Mouse (Mus musculus) R1 (cell line): ENCODE results near the gene Nomo1.
A peak's percentile ranks its signal among the peaks of the same experiment; 100 is the strongest.

ENCODE experiments used
- DNase-seq: peaks from one replicate; pipeline ENCODE4 v3.0.0-alpha.2; 2018; ENCODE audit warnings: low read depth, low spot score

Nomo1 gene

GRCm38 (mm10) chr7:46045882-46046281 is 12.4 kb downstream of the Nomo1 start:
- DNase-seq = no peak

- DNase-seq = no peak
These were observed 14.5 kb downstream of the Nomo1 start for GRCm38 (mm10) chr7:46047873-46048562.

DNA sequence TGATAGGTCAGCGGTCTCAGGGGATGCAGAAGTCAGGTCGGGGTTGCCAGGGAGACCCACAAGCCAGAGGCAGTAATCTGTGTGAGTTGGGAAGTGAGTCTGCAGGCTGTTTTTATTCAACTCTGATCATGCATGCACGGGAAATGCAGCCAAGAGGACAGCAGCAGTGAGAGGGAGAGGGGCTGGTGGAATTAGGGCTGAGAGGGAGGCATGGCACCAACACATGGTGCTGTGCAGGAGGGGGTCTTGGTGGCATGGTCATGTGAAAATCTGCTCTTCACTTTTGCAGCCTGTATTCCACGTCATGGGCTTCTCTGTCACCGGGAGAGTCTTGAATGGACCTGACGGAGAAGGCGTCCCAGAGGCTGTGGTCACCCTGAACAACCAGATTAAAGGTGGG is 16.5 kb downstream of the Nomo1 start:
- DNase-seq = no peak

DNA sequence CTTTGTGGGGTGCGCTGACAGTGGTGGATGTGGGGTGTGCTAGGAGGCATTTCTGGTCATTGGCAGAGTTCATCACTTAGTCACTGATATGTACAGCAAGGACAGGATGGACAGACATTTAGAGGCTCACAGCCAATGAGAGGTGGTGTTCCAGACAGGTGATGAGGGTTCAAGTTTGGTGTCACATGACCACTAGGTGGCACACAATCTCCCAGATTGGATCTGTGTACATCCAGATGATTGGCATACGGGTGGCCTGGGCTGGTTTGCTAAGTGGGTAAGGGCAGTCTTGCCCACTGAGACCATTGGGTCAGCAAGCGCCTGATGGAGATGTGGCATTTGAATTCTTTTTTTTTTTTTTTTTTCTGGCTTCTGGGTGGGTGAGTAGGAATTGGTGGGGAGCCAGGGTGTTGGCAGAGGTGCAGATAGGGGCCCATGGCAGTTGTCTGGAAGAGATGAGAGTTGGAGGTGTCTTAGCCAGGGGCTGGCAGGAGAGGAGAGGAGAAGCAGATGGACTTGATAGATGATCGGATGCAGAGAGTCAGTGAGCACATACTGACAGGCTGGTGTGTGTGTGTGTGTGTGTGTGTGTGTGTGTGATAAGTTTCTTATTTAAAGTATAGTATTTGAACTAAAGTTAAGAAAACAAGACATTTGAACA is 18.8 kb downstream of the Nomo1 start:
- DNase-seq = no peak

GRCm38 (mm10) chr7:46053566-46053965 is 20.1 kb downstream of the Nomo1 start:
- DNase-seq = no peak

DNA sequence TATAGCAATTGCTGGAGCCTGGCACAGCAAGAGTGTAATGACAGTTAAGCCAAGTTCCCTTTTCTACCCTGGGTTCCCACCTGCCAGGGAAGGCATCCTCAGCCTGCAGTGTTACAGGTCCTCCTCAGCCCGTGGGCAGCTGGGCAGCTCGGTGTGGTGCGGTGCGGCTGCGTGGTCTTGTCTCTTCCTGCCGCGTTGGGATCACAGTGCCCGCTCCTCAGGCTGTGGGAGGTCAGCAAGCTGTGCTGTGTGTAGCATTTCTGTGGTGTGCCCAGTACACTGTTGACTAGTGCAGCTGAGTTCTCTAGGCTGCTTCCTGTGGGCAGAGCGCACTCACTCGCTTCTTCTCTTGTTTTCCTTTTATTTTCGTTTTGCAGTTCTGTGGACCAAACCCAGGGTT is 25.4 kb downstream of the Nomo1 start:
- DNase-seq = no peak

GRCm38 (mm10) chr7:46060688-46061087 is 27.2 kb downstream of the Nomo1 start:
- no peak for DNase-seq

DNA sequence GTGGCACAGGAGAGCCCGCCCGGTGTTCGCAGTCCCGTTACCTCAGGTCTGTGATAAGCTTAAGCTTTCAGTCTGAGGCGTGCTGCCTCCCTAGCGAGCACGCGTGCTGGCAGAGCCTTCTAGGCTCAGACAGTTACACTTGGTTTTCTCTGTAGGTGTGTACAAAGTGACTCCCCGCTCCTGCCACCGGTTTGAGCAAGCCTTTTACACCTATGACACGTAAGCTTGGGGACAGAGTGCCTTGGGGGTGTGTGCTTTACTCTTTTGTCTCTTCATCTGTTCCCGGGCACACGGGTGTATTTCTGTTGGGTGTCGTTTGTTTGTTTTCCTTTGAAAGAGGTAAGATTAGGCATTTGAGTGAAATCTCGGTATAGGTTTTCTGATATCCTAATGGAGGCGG is 28.1 kb downstream of the Nomo1 start:
- no peak for DNase-seq

GRCm38 (mm10) chr7:46063296-46063695 is 29.8 kb downstream of the Nomo1 start:
- DNase-seq = no peak

DNA sequence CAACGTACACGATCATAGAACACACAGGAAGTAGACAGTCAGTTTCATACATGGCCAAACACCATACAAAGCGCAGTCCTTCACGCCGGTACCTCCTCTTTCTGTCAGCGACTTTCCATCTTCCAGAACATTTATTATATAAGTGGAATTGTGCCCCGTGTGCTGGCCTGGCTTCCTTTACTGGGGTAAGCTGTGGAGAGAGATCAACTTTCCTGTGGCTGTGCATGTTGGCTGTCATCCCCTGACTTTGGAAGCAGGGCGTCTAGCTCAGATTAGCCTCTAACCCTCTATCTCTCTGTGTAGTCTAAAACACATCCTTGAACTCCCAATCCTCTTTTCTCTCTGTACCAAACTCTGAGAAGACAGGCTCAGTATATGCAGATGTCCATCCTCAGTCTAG is 35.3 kb downstream of the Nomo1 start:
- no peak for DNase-seq

- DNase-seq = no peak
These were observed 43.3 kb downstream of the Nomo1 start for GRCm38 (mm10) chr7:46076844-46077243.

DNA sequence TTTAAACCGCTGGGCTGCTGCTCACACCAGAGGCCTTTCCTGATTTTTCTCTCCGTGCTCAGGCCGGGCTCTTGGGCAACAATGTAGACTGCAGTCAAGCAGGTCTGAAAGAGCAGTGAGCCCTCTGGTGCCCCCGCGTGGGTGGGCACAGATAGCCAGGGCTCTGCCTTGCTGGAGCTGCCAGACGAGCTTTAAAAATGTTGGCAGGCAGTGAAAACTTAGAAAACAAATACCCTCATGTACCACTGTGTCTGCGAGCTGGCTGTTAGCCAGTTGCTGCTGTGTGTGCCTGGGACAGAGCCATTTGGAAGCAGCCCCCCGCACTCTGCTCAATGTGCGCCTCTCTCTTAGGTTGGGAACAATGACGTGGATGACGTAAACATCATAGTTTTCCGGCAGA is 44.2 kb downstream of the Nomo1 start:
- DNase-seq = no peak

GRCm38 (mm10) chr7:46084024-46084423 is 50.5 kb downstream of the Nomo1 start:
- DNase-seq = no peak

- peak; percentile 49 for DNase-seq
These were observed 51.5 kb downstream of the Nomo1 start for GRCm38 (mm10) chr7:46084839-46085513.

DNA sequence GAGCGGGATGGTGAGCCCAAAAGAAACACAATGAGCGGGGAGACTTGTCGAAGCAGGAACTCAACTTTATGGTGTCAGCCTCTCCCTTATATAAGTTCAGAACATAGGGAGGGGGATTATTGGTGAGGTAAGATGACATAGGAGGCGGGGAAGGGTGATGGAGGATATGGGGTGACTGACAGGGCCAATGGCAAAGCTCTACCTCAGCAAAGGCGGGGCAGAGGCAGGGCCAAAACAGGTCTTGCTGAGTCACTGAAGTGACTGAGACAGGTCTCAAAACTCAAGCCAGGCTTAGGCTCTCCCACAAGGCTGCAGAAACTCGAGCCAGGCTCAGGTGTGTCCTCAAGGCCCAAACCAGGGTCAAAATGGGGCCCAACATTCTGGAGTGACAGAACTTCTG is 52.9 kb downstream of the Nomo1 start:
- DNase-seq = peak; percentile 46

DNA sequence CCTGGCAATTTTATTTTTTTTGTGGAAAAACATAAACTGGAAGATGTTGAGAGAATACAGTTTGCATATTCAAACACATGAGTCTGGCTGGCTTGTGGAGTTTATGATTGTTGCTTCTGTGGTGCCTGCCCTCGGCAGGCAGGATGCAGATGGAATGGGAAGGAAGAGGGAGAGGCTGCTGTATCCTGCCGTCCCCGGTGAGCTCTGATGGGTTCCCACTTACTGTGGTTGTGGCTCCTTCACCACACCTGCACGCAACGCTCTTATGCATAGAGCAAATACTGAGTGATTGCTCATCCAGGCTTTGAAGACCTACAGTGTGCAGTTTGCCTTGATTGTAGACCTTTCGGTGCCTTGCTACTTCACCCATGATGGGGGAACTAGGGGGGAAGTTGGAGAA is 54.7 kb downstream of the Nomo1 start:
- no peak for DNase-seq

GRCm38 (mm10) chr7:46092803-46093202 is 59.3 kb downstream of the Nomo1 start:
- no peak for DNase-seq

- peak; percentile 76 for DNase-seq
These were observed 62.6 kb downstream of the Nomo1 start for GRCm38 (mm10) chr7:46096136-46096535.

GRCm38 (mm10) chr7:46097319-46097783 is 63.9 kb downstream of the Nomo1 start:
- no peak for DNase-seq

DNA sequence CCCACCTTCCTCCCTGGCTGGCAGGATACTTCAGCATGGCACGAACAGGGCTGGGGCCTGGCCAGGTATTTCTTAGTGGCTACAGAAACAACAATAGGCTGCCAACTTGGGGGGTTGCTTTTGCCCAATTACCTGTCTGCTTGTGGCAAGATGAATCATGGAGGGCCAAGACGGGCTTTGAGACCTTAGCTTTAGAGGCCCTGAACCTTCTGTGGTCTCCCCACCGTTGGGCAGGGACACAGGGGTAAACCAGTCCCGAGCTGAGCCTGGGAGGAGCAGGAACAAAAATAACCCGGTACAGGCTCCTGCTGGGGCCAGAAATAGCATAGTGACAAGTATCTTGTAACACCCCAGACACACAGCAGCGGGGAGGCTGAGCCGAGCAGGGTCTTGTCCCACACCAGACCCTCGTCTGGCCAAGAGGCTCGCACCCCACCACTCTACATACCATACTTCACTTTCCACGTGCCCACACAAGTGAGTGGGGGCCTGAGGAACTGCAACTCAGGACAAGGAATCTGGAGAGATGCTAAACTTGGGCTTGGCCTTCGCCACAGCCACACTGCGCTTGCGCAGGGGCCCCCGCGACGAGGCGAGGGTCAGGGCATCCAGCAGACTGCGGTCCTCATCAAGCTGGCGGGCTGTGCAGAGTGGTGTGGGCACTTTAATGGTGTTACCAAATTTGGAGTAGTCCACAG is 64.9 kb downstream of the Nomo1 start:
- DNase-seq = no peak

- no peak for DNase-seq
These were observed 65.4 kb downstream of the Nomo1 start for GRCm38 (mm10) chr7:46098919-46099286.

DNA sequence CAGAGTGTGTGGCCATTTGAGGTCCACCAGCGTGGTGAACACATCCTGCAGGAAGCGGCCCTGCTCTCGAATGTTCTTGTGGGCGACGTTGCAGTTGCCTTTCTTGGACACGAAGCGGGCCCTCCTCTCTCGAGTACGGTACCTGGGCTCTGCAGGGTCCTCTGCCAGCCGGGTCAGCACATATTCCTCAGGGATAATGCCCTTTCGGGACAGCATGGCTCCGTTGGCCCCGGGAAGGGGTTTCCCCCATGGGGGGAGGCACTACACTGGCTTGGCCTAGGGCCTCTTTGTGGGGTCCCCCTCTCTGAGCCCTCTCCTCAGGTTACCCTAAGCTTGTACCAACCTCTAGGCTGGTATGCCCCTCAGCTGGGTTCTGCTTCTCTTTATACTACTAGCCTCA is 66.2 kb downstream of the Nomo1 start:
- no peak for DNase-seq
